Mouse (Mus musculus) gastrocnemius, adult 2 months (tissue): ENCODE data around the gene 1700042G07Rik. TPM values are rescaled to one million over a fixed set of nuclear protein-coding genes. Genes with fewer than 3 reads are reported as not detected.
A peak's percentile ranks its signal among the peaks of the same experiment; 100 is the strongest.

Experiments
- DNase-seq: peaks from one replicate; pipeline ENCODE4 v3.0.0; 2022
- H3K27ac ChIP-seq: fragments of 200-600 bp; 2 replicates; pipeline ENCODE4 v1.8.1; 2022; ENCODE audit warnings: mild to moderate bottlenecking
- H3K4me3 ChIP-seq: fragments of 200-600 bp; 2 replicates; pipeline ENCODE4 v1.8.1; 2022; ENCODE audit warnings: mild to moderate bottlenecking, moderate library complexity
- CTCF ChIP-seq: fragments of 200-600 bp; IDR thresholded peaks from 2 replicates; pipeline ENCODE4 v1.8.1; 2022; ENCODE audit warnings: antibody characterized with exemption, mild to moderate bottlenecking, moderate library complexity
- intact Hi-C: fragments of 180-260 bp; cut with DNase I; formaldehyde crosslinking; loops from one replicate; pipeline ENCODE4 v1.15.1; 2025
- total RNA-seq, 2 experiments: library from RNA; stranded (reverse); gene quantifications; 2 replicates each; pipeline ENCODE4 v1.2.3; 2021

1700042G07Rik gene
- total RNA-seq, 2 experiments from 2014 or later = not detected

DNA sequence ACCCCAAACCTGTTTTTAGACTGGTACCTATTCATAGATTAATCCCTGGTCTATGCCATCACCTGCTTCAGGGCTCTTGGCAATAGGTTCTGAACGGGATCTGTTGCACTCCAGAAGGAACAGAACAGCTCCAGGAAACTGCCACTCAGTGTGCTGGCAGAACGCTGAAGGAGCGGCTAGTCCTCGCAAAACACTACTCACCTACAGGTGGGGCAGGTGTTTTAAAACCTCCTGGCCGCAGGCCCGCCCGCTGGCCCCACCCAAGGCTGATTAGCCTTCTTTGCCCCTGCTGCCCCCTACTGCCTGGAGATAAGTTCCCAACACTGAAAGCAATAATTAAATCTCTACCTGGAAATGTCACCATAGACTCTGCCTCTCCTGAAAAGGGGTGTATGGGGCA lies 5.8 kb upstream of the 1700042G07Rik start, which contains the start of gene Tspan1:
Gene Tspan1 (minus strand): TSS at position 198 of the 400 bp plus-strand sequence.
- intact Hi-C loops = no loop called here
- peak; percentile 48 for DNase-seq
- peak; percentile 35 for TF ChIP-seq CTCF

DNA sequence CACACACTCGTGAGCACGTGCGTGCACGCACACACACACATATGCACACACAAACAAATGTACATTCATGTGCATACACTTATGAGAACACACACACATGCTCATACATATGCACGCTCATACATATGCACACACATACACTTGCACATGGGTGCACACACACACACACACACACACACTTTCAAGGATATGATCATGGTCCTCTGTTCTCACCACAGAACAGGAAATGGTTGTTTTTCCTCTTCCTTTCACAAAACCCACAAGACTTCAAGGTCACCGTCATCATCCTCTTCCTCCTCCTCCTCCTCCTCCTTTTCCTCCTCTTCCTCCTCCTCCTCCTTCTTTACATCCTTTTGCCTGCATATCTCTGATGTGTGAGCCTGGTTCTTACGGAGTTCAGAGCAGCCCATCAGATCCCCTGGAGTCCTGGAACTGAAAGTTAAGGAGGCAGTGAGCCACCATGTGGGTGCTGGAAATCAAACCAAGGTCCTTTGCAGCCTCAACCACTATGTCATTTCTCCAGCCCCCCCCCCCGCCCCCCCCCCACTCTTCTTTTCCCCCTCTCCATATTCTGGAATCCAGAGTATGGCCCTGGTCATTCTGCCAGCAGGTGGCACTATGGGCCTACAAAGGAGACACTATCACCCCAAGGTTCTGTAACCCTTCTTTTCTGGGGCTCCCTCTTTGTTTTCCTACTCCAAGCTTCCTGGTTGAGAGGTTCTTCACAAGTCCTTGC lies 4.4 kb upstream of the 1700042G07Rik start:
- no peak overlapping the region for H3K4me3 ChIP-seq
- peak; percentile 77 for TF ChIP-seq CTCF
- H3K27ac ChIP-seq = no peak overlapping the region
- intact Hi-C loops = loop anchor here (2.0 kb wide), 1 partner anchor 114 kb away; no protein-coding TSS in a partner anchor
- DNase-seq = peak; percentile 80

More for the DNA sequence above, 5.8 kb upstream of the 1700042G07Rik start, which contains the start of gene Tspan1:
- Histone ChIP-seq H3K27ac (peak within 1 kb of the TSS; percentile 12; the same call in 1 of the 2 replicates), H3K4me3 (no peak within 1 kb of the TSS)

DNA sequence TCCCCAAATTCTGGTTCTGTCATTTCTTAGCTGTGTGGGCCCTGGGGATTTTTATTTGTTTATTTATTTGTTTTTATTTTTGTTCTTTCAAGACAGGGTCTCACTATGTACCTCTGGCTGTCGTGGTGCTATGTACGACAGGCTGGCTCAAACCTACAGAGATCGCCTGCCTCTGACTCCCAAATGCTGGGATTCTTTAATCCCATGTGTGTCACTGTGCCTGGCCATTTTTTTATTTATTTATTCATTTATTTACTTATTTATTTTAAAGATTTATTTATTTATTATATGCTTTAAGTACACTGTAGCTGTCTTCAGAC lies 3.9 kb upstream of the 1700042G07Rik start:
- intact Hi-C loops = loop anchor here (2.0 kb wide), 1 partner anchor 113 kb away; no protein-coding TSS in a partner anchor
- DNase-seq = no peak
- no peak for TF ChIP-seq CTCF
- Histone ChIP-seq H3K4me3 (no peak overlapping the region), H3K27ac (no peak overlapping the region)

DNA sequence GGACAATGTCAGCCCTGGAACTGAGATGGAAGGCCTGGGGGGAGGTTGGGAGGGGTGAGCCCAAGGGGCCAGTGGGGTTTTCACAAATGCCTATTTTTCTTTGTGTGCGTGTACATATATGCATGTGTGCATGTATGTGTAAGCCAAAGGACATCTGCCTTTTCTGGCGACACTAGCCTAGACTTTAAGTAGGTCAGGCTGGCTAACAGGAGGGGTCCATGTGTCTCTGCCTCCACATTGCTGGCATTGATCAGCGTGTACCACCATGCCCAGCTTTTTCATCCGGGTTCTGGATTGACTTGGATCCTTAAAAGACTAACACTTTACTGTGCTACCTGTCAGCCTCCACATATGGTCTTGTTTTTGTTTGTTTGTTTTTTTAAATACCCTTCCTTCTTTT lies 580 bp downstream of the 1700042G07Rik start:
- DNase-seq = no peak
- Histone ChIP-seq H3K4me3 (no peak overlapping the region), H3K27ac (peak overlapping the region; percentile 87)
- TF ChIP-seq CTCF = no peak
- intact Hi-C loops = no loop called here

GRCm38 (mm10) chr4:116174466-116175116 lies 1.4 kb downstream of the 1700042G07Rik start:
- no peak for DNase-seq
- no peak for TF ChIP-seq CTCF
- intact Hi-C loops = no loop called here
- peak overlapping the region; percentile 87 for H3K27ac ChIP-seq
- H3K4me3 ChIP-seq = no peak overlapping the region

GRCm38 (mm10) chr4:116175136-116175535 lies 2.0 kb downstream of the 1700042G07Rik start:
- TF ChIP-seq CTCF = no peak
- intact Hi-C loops = no loop called here
- DNase-seq = no peak
- Histone ChIP-seq H3K27ac (peak overlapping the region; percentile 87), H3K4me3 (no peak overlapping the region)

DNA sequence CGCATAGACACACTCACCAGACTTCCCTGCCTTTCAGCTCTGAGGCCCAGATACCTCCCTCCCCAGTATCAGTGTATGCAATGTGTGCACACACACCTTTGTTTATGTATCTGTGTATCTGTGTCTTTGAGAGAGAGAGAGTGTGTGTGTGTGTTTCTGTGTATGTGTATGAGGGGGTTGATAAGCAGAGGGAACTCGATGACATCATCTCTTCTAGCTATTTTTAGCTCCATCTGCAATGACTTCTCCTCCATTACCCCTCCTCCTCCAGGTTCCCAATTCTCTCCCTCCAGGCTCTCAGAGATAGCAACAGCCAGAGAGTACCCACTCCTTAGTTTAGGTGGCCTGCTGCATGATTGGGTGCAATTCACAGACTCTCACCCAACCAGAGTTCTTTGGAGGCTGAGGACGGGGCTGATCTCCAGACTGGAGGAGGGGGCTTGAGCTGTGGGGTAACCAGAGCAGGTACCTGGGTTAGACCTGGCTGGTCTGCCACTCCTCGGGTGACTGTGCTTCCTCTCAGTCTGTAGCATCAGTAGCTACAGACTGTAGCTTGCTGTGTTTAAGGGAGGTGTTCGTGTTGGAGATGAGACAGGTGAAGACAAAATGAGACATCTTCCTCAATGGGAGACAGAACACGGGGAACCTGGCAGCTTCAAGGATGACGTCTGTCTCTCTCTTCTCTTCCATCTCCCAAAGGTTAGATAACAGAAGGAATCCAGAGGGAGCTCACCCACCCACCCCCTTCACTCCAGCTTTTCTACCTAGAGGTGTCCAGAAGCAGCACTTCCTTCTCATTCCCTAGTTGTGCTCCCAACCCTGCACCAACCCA lies 2.8 kb downstream of the 1700042G07Rik start:
- intact Hi-C loops = no loop called here
- H3K27ac ChIP-seq = peak overlapping the region; percentile 87
- H3K4me3 ChIP-seq = peak overlapping the region; percentile 64
- no peak for DNase-seq
- no peak for TF ChIP-seq CTCF

- peak; percentile 62 for DNase-seq
- TF ChIP-seq CTCF = no peak
- Histone ChIP-seq H3K27ac (peak overlapping the region; percentile 87), H3K4me3 (peak overlapping the region; percentile 64)
- intact Hi-C loops = no loop called here
Measured at GRCm38 (mm10) chr4:116176543-116176988, 3.4 kb downstream of the 1700042G07Rik start.

- peak overlapping the region; percentile 87 for H3K27ac ChIP-seq
- H3K4me3 ChIP-seq = peak overlapping the region; percentile 64
- intact Hi-C loops = no loop called here
- no peak for TF ChIP-seq CTCF
- peak; percentile 77 for DNase-seq
Measured at GRCm38 (mm10) chr4:116177140-116177539, 4.0 kb downstream of the 1700042G07Rik start.

DNA sequence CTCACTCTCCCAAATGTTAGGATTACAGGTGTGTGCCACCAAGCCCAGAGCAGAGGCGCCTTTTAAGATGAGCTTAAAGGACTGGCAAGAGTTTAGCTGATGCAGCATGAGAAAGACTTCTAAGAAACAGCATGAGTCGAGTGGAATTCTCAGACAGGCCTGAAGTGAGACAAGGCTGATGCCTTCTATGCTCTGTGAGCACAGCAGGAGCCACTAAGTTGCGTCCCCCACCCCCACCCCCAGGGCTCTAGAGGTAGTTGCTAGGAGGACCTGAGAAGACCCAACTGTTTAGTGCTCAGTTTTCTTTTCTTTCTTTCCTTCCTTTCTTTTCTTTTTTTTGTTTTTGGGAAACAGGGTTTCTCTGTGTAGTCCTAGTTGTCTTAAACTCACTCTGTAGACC lies 8.9 kb downstream of the 1700042G07Rik start:
- no peak for DNase-seq
- H3K27ac ChIP-seq = peak overlapping the region; percentile 80
- no peak for TF ChIP-seq CTCF
- no peak overlapping the region for H3K4me3 ChIP-seq
- intact Hi-C loops = loop anchor here (2.0 kb wide), 1 partner anchor 39 kb away; the partner anchor contains the start of gene Pik3r3

GRCm38 (mm10) chr4:116182745-116183144 lies 9.6 kb downstream of the 1700042G07Rik start:
- Histone ChIP-seq H3K4me3 (peak overlapping the region; percentile 57), H3K27ac (peak overlapping the region; percentile 80)

DNA sequence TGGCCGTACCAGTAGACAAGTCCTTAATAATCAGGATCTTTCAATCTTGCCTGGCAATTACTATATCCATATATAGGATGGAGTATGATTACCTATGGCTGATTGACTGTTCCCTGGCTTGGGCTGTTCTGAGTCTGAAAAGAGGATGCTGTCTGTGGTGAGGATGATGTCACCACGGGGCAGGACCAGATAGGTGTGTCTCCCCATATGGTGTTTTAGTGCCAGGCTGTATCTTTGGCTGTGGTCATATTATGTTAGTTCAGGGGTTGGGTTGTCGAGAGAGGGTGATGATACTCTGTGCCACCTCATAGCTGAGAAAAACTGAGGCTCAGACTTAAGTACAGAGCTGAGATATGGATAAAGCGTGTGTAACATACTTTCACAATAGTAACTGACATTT lies 11.9 kb downstream of the 1700042G07Rik start:
- H3K27ac ChIP-seq = no peak overlapping the region
- no peak for DNase-seq
- no peak for TF ChIP-seq CTCF
- intact Hi-C loops = no loop called here
- no peak overlapping the region for H3K4me3 ChIP-seq

More at GRCm38 (mm10) chr4:116182745-116183144, 9.6 kb downstream of the 1700042G07Rik start:
- intact Hi-C loops = loop anchor here (2.0 kb wide), 1 partner anchor 38 kb away; the partner anchor contains the start of gene Pik3r3
- no peak for TF ChIP-seq CTCF
- peak; percentile 52 for DNase-seq
